Mouse (Mus musculus) bone marrow, adult 2 months (tissue): ENCODE results near the gene Plxna4.

Experiments
- CTCF ChIP-seq: fragments of 200-500 bp; IDR thresholded peaks from 2 replicates; pipeline ENCODE4 v1.5.1; 2011; ENCODE audit warnings: low read length, control low read depth; ENCODE audit not compliant: control insufficient read depth, insufficient read depth
- POLR2A ChIP-seq: fragments of 200-500 bp; IDR thresholded peaks from 2 replicates; pipeline ENCODE4 v1.6.1; 2011; ENCODE audit warnings: low read depth, mild to moderate bottlenecking, control low read depth, low read length, borderline replicate concordance; ENCODE audit not compliant: control insufficient read depth

GRCm38 (mm10) chr6:32271463-32271862 is 316.5 kb downstream of the Plxna4 start:
- TF ChIP-seq CTCF (no peak), POLR2A (no peak)
